Mouse (Mus musculus) lung, embryonic 16.5 days (tissue): ENCODE measurements around the gene Tatdn3. TPM values are rescaled to one million over a fixed set of nuclear protein-coding genes. Genes with fewer than 3 reads are reported as not detected.

Experiments used
- ATAC-seq: fragments of 200-750 bp; cut with Nextera tagmentation; 2 replicates; pipeline ENCODE4 v1.8.0; 2017; ENCODE audit warnings: low read depth, mild to moderate bottlenecking, moderate library complexity
- H3K27ac ChIP-seq: fragments of 300-500 bp; sonication (generic); 2 replicates; pipeline ENCODE4 v1.5.1; 2014; ENCODE audit warnings: mild to moderate bottlenecking, control low read depth, low read length
- H3K27me3 ChIP-seq: fragments of 300-500 bp; sonication (generic); 2 replicates; pipeline ENCODE4 v1.6.1; 2014; ENCODE audit warnings: low read depth, low read length, mixed read lengths; ENCODE audit not compliant: control insufficient read depth, insufficient read depth
- H3K36me3 ChIP-seq: fragments of 300-500 bp; sonication (generic); 2 replicates; pipeline ENCODE4 v1.6.1; 2014; ENCODE audit warnings: low read length; ENCODE audit not compliant: control insufficient read depth, insufficient read depth
- H3K4me1 ChIP-seq: fragments of 300-500 bp; sonication (generic); replicated peaks from 2 replicates; pipeline ENCODE4 v1.6.1; 2014; ENCODE audit warnings: low read length, mixed read lengths; ENCODE audit not compliant: control insufficient read depth, insufficient read depth
- H3K4me2 ChIP-seq: fragments of 300-500 bp; sonication (generic); 2 replicates; pipeline ENCODE4 v1.6.1; 2014; ENCODE audit warnings: low read depth, low read length, control low read depth
- H3K4me3 ChIP-seq: fragments of 300-500 bp; sonication (generic); 2 replicates; pipeline ENCODE4 v1.5.1; 2014; ENCODE audit warnings: mild to moderate bottlenecking, low read length, control low read depth
- H3K9ac ChIP-seq: fragments of 300-500 bp; sonication (generic); 2 replicates; pipeline ENCODE4 v1.6.1; 2014; ENCODE audit warnings: low read length, control low read depth
- H3K9me3 ChIP-seq: fragments of 300-500 bp; sonication (generic); 2 replicates; pipeline ENCODE4 v1.6.1; 2016; ENCODE audit warnings: low read length; ENCODE audit not compliant: control insufficient read depth
- WGBS: fragments of 180-500 bp; shearing (Covaris S2); extraction: QIAGEN DNeasy Blood & Tissue Kit; methylation state at CpG from one replicate; pipeline ENCODE4 v1.1.7; 2014; 5-methylcytosine and 5-hydroxymethylcytosine counted together
- polyA plus RNA-seq: library from polyadenylated mRNA; unstranded; fragments of >200 nt; fragmentation: Nextera tagmentation; extraction: Ambion mirVana; gene quantifications from 2 replicates; pipeline ENCODE4 v1.2.1, GENCODE M21; 2015

The Tatdn3 gene
- polyA plus RNA-seq, 1 experiment from 2014 or later = 17.1 TPM

- Histone ChIP-seq H3K4me3 (no peak overlapping the region), H3K9me3 (no peaks in the 10 kb centered on the region), H3K27ac (no peak overlapping the region), H3K9ac (no peak overlapping the region), H3K27me3 (no peaks in the 10 kb centered on the region), H3K36me3 (peaks cover 3% of the 10 kb centered on the region; the same call in 1 of the 2 replicates), H3K4me2 (no peak overlapping the region), H3K4me1 (peaks cover 4% of the 10 kb centered on the region)
- 89% methylated on average over 5 of the region's 5 CpGs for WGBS
- no peak for ATAC-seq
Observed at GRCm38 (mm10) chr1:191019803-191020202, 42.9 kb downstream of the Tatdn3 start.

GRCm38 (mm10) chr1:191014271-191014670 lies 48.5 kb downstream of the Tatdn3 start:
- H3K4me2 ChIP-seq = no peak overlapping the region
- no peaks in the 10 kb centered on the region for H3K4me1 ChIP-seq
- WGBS = 91% methylated on average over 3 of the region's 3 CpGs
- no peaks in the 10 kb centered on the region for H3K9me3 ChIP-seq
- no peak for ATAC-seq
- no peak overlapping the region for H3K9ac ChIP-seq
- no peak overlapping the region for H3K4me3 ChIP-seq
- H3K36me3 ChIP-seq = peaks cover 16% of the 10 kb centered on the region; the same call in 1 of the 2 replicates
- H3K27me3 ChIP-seq = no peaks in the 10 kb centered on the region
- H3K27ac ChIP-seq = no peak overlapping the region

DNA sequence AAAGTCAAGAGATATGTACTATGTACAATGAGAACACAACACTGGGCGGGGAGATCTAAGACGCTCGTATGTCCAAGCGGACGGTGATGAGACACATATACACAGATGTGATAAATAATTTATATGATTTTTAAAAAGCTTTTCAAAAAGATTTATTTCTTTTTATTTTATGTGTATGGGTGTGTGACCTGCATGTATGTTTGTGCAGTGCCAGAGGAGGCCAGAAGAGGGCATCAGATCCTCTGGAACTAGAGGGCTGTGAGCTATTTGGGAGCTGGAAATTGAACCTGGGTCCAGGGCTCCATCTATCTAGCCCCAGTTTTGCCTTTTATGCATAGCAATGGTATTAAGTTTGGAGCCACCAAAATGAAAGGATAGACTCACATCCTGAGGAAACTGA lies 54.0 kb downstream of the Tatdn3 start:
- 96% methylated on average over 5 of the region's 5 CpGs for WGBS

DNA sequence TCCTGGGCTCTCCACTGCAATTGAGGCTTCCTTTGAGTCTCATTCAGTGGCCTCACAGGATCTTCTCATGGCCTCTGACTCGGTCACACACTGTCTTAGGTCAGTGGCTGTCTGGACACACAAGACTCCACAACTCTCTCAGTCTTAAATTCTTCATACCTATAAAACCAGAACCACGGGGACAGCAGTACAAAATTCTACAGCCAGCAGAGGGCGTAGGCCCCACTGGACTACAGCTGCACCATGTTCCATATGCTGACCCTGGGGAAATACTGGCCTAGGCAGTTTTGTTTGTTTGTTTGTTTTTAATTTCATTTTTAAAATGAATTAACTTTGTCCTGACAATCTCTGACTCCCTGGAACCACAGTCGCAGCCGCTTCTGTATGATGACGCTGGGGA lies 60.5 kb downstream of the Tatdn3 start:
- WGBS = 58% methylated on average over 6 of the region's 6 CpGs
- no peak overlapping the region for H3K4me2 ChIP-seq
- H3K9ac ChIP-seq = no peak overlapping the region
- H3K9me3 ChIP-seq = 0 out of 2 replicates have a peak, but pooled peaks cover 3% of the 10 kb centered on the region
- H3K4me1 ChIP-seq = no peaks in the 10 kb centered on the region
- H3K27me3 ChIP-seq = no peaks in the 10 kb centered on the region
- H3K27ac ChIP-seq = no peak overlapping the region
- H3K36me3 ChIP-seq = no peaks in the 10 kb centered on the region
- ATAC-seq = no peak
- H3K4me3 ChIP-seq = no peak overlapping the region

More for the DNA sequence above, 54.0 kb downstream of the Tatdn3 start:
- Histone ChIP-seq H3K4me3 (no peak overlapping the region), H3K27ac (no peak overlapping the region), H3K9ac (no peak overlapping the region), H3K9me3 (no peaks in the 10 kb centered on the region), H3K4me1 (no peaks in the 10 kb centered on the region), H3K36me3 (peaks cover 21% of the 10 kb centered on the region), H3K27me3 (no peaks in the 10 kb centered on the region), H3K4me2 (no peak overlapping the region)
- ATAC-seq = no peak

DNA sequence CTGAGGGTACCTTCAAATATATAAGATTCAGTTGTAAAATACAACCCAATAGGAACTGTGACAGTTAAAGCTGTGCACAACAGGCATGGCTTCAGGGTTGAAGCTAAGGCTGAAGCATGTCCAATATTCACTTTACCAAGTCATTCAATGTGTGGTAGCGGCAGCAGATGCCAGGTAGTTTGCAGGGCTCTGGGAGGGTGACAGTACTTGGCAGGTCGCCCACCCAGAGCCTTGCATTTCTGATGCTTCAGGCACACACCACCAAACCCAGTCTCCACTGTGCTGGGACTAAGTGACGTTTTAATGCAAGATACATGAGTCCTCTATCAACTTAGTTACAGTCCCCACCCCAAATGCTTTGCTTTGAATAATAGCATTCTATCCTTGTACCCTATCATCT lies 62.0 kb downstream of the Tatdn3 start:
- H3K27ac ChIP-seq = no peak overlapping the region
- H3K4me3 ChIP-seq = no peak overlapping the region
- no peak overlapping the region for H3K4me2 ChIP-seq
- H3K4me1 ChIP-seq = no peaks in the 10 kb centered on the region
- no peaks in the 10 kb centered on the region for H3K27me3 ChIP-seq
- H3K9ac ChIP-seq = no peak overlapping the region
- 0 out of 2 replicates have a peak, but pooled peaks cover 3% of the 10 kb centered on the region for H3K9me3 ChIP-seq
- no peaks in the 10 kb centered on the region for H3K36me3 ChIP-seq
- WGBS = 70% methylated on average over 3 of the region's 3 CpGs
- ATAC-seq = no peak

- Histone ChIP-seq H3K4me2 (no peak overlapping the region), H3K27me3 (no peaks in the 10 kb centered on the region), H3K27ac (no peak overlapping the region), H3K36me3 (no peaks in the 10 kb centered on the region), H3K9me3 (0 out of 2 replicates have a peak, but pooled peaks cover 3% of the 10 kb centered on the region), H3K4me1 (peaks cover 3% of the 10 kb centered on the region; the same call in 1 of the 2 replicates), H3K4me3 (no peak overlapping the region), H3K9ac (no peak overlapping the region)
- WGBS = 58% methylated on average over 1 of the region's 1 CpGs
- no peak for ATAC-seq
Observed at GRCm38 (mm10) chr1:190998027-190998426, 64.7 kb downstream of the Tatdn3 start.

GRCm38 (mm10) chr1:190996346-190996877 lies 66.3 kb downstream of the Tatdn3 start:
- peaks cover 3% of the 10 kb centered on the region; the same call in 1 of the 2 replicates for H3K4me1 ChIP-seq
- no peak overlapping the region for H3K27ac ChIP-seq
- 0 out of 2 replicates have a peak, but pooled peaks cover 3% of the 10 kb centered on the region for H3K9me3 ChIP-seq
- no peak overlapping the region for H3K4me2 ChIP-seq
- no peaks in the 10 kb centered on the region for H3K27me3 ChIP-seq
- no peak overlapping the region for H3K9ac ChIP-seq
- no peak for ATAC-seq
- H3K36me3 ChIP-seq = no peaks in the 10 kb centered on the region
- WGBS = 73% methylated on average over 6 of the region's 6 CpGs
- H3K4me3 ChIP-seq = no peak overlapping the region

Other genes with a start within 250 kb of the Tatdn3 start
- gene Rps6kc1, start 151.2 kb downstream of the Tatdn3 start, polyA plus RNA-seq = 15.5 and 16.4 TPM in 2 replicates
- 33.7 and 40.5 TPM in 2 replicates for gene Angel2, start 137.8 kb downstream of the Tatdn3 start, polyA plus RNA-seq
- gene Vash2, start 83.6 kb downstream of the Tatdn3 start, polyA plus RNA-seq = 15.2 and 17.7 TPM in 2 replicates
- gene Flvcr1, start 36.8 kb downstream of the Tatdn3 start, polyA plus RNA-seq = 3.6 and 4.6 TPM in 2 replicates
- gene Spata45, start 26.3 kb downstream of the Tatdn3 start, polyA plus RNA-seq = not detected in 2 replicates
- 23.9 and 24.0 TPM in 2 replicates for gene Nsl1, start 80 bp upstream of the Tatdn3 start, polyA plus RNA-seq
- gene Batf3, start 34.9 kb upstream of the Tatdn3 start, polyA plus RNA-seq = 5.2 and 6.4 TPM in 2 replicates
- gene Fam71a, start 101.9 kb upstream of the Tatdn3 start, polyA plus RNA-seq = not detected in 2 replicates
- 3.9 and 4.3 TPM in 2 replicates for gene Atf3, start 155.1 kb upstream of the Tatdn3 start, polyA plus RNA-seq